Mouse (Mus musculus): ENCODE data around the gene Lrrk1. TPM values are rescaled to one million over a fixed set of nuclear protein-coding genes. Genes with fewer than 3 reads are reported as not detected.

Gene Lrrk1
- total and polyA plus RNA-seq, 2 experiments: 7.4 to 15.0 TPM

GRCm38 (mm10) chr7:66384213-66384612 is 3.9 kb downstream of the Lrrk1 start:
- no peak overlapping the region for H3K27ac ChIP-seq (replicated peaks; ENCODE audit: insufficient read depth, low read depth, low read length)
- peaks cover 4% of the 10 kb centered on the region for H3K4me1 ChIP-seq (ENCODE audit: control insufficient read depth, insufficient read depth, low read length)
- DNase-seq (ENCODE audit: extremely low read depth, low read depth, low spot score): peak; percentile 20
- H3K9ac ChIP-seq (ENCODE audit: low read depth, low read length): no peak overlapping the region
- TF ChIP-seq POLR2A (IDR thresholded peaks at IDR 0.05; ENCODE audit: extremely low read depth, insufficient read depth, low read length): no peak
- no peak for TF ChIP-seq CTCF (IDR thresholded peaks at IDR 0.05; ENCODE audit: low read depth, low read length)
- H3K4me3 ChIP-seq (ENCODE audit: insufficient read depth, low read depth, low read length): no peak overlapping the region
- H3K27me3 ChIP-seq (ENCODE audit: control insufficient read depth, insufficient read depth, low read length): no peaks in the 10 kb centered on the region
- 36% methylated on average over 5 of the region's 5 CpGs for WGBS
- H3K36me3 ChIP-seq (ENCODE audit: control insufficient read depth, insufficient read depth, low read length): peaks cover 5% of the 10 kb centered on the region; the same call in 1 of the 2 replicates
- peaks cover 7% of the 10 kb centered on the region; the same call in 1 of the 2 replicates for H3K79me2 ChIP-seq (ENCODE audit: control insufficient read depth, insufficient read depth, low read length)

GRCm38 (mm10) chr7:66376560-66376959 is 11.6 kb downstream of the Lrrk1 start:
- TF ChIP-seq POLR2A (IDR thresholded peaks at IDR 0.05; ENCODE audit: extremely low read depth, insufficient read depth, low read length) (no peak), CTCF (IDR thresholded peaks at IDR 0.05; ENCODE audit: low read depth, low read length) (no peak)
- H3K27me3 ChIP-seq (ENCODE audit: control insufficient read depth, insufficient read depth, low read length): no peaks in the 10 kb centered on the region
- no peak for DNase-seq (ENCODE audit: extremely low read depth, low read depth, low spot score)
- no peaks in the 10 kb centered on the region; the same call in 1 of the 2 replicates for H3K4me1 ChIP-seq (ENCODE audit: control insufficient read depth, insufficient read depth, low read length)
- H3K27ac ChIP-seq (replicated peaks; ENCODE audit: insufficient read depth, low read depth, low read length): no peak overlapping the region
- peaks cover 9% of the 10 kb centered on the region for H3K36me3 ChIP-seq (ENCODE audit: control insufficient read depth, insufficient read depth, low read length)
- no peak overlapping the region for H3K4me3 ChIP-seq (ENCODE audit: insufficient read depth, low read depth, low read length)
- no peaks in the 10 kb centered on the region for H3K79me2 ChIP-seq (ENCODE audit: control insufficient read depth, insufficient read depth, low read length)
- WGBS: 92% methylated on average over 10 of the region's 10 CpGs
- H3K9ac ChIP-seq (ENCODE audit: low read depth, low read length): no peak overlapping the region

- DNase-seq (ENCODE audit: extremely low read depth, low read depth, low spot score): no peak
- 86% methylated on average over 4 of the region's 4 CpGs for WGBS
- Histone ChIP-seq H3K4me3 (ENCODE audit: insufficient read depth, low read depth, low read length) (no peak overlapping the region), H3K4me1 (ENCODE audit: control insufficient read depth, insufficient read depth, low read length) (peaks cover 3% of the 10 kb centered on the region), H3K27ac (replicated peaks; ENCODE audit: insufficient read depth, low read depth, low read length) (no peak overlapping the region), H3K79me2 (ENCODE audit: control insufficient read depth, insufficient read depth, low read length) (no peaks in the 10 kb centered on the region), H3K27me3 (ENCODE audit: control insufficient read depth, insufficient read depth, low read length) (no peaks in the 10 kb centered on the region), H3K9ac (ENCODE audit: low read depth, low read length) (no peak overlapping the region), H3K36me3 (ENCODE audit: control insufficient read depth, insufficient read depth, low read length) (peaks cover 7% of the 10 kb centered on the region)
- TF ChIP-seq POLR2A (IDR thresholded peaks at IDR 0.05; ENCODE audit: extremely low read depth, insufficient read depth, low read length) (no peak), CTCF (IDR thresholded peaks at IDR 0.05; ENCODE audit: low read depth, low read length) (no peak)
Observed at GRCm38 (mm10) chr7:66375736-66376135, 12.4 kb downstream of the Lrrk1 start.

- no peak for DNase-seq (ENCODE audit: extremely low read depth, low read depth, low spot score)
- WGBS: 88% methylated on average over 3 of the region's 3 CpGs
- no peak for TF ChIP-seq POLR2A (IDR thresholded peaks at IDR 0.05; ENCODE audit: extremely low read depth, insufficient read depth, low read length)
- no peak for TF ChIP-seq CTCF (IDR thresholded peaks at IDR 0.05; ENCODE audit: low read depth, low read length)
- Histone ChIP-seq H3K79me2 (ENCODE audit: control insufficient read depth, insufficient read depth, low read length) (no peaks in the 10 kb centered on the region), H3K9ac (ENCODE audit: low read depth, low read length) (no peak overlapping the region), H3K27me3 (ENCODE audit: control insufficient read depth, insufficient read depth, low read length) (no peaks in the 10 kb centered on the region), H3K27ac (replicated peaks; ENCODE audit: insufficient read depth, low read depth, low read length) (no peak overlapping the region), H3K36me3 (ENCODE audit: control insufficient read depth, insufficient read depth, low read length) (0 out of 2 replicates have a peak, but pooled peaks cover 1% of the 10 kb centered on the region), H3K4me1 (ENCODE audit: control insufficient read depth, insufficient read depth, low read length) (peaks cover 5% of the 10 kb centered on the region), H3K4me3 (ENCODE audit: insufficient read depth, low read depth, low read length) (no peak overlapping the region)
Observed at GRCm38 (mm10) chr7:66373391-66373790, 14.8 kb downstream of the Lrrk1 start.

- Histone ChIP-seq H3K4me3 (ENCODE audit: insufficient read depth, low read depth, low read length) (no peak overlapping the region), H3K27me3 (ENCODE audit: control insufficient read depth, insufficient read depth, low read length) (no peaks in the 10 kb centered on the region), H3K4me1 (ENCODE audit: control insufficient read depth, insufficient read depth, low read length) (peaks cover 5% of the 10 kb centered on the region), H3K79me2 (ENCODE audit: control insufficient read depth, insufficient read depth, low read length) (no peaks in the 10 kb centered on the region), H3K36me3 (ENCODE audit: control insufficient read depth, insufficient read depth, low read length) (no peaks in the 10 kb centered on the region), H3K9ac (ENCODE audit: low read depth, low read length) (no peak overlapping the region), H3K27ac (replicated peaks; ENCODE audit: insufficient read depth, low read depth, low read length) (no peak overlapping the region)
- 24% methylated on average over 6 of the region's 6 CpGs for WGBS
- peak; percentile 57 for DNase-seq (ENCODE audit: extremely low read depth, low read depth, low spot score)
- TF ChIP-seq CTCF (IDR thresholded peaks at IDR 0.05; ENCODE audit: low read depth, low read length) (no peak), POLR2A (IDR thresholded peaks at IDR 0.05; ENCODE audit: extremely low read depth, insufficient read depth, low read length) (no peak)
Observed at GRCm38 (mm10) chr7:66370970-66371369, 17.2 kb downstream of the Lrrk1 start.

- H3K27ac ChIP-seq (replicated peaks; ENCODE audit: insufficient read depth, low read depth, low read length): no peak overlapping the region
- no peak overlapping the region for H3K4me3 ChIP-seq (ENCODE audit: insufficient read depth, low read depth, low read length)
- peaks cover 5% of the 10 kb centered on the region for H3K4me1 ChIP-seq (ENCODE audit: control insufficient read depth, insufficient read depth, low read length)
- no peaks in the 10 kb centered on the region for H3K27me3 ChIP-seq (ENCODE audit: control insufficient read depth, insufficient read depth, low read length)
- DNase-seq (ENCODE audit: extremely low read depth, low read depth, low spot score): no peak
- no peaks in the 10 kb centered on the region for H3K36me3 ChIP-seq (ENCODE audit: control insufficient read depth, insufficient read depth, low read length)
- TF ChIP-seq POLR2A (IDR thresholded peaks at IDR 0.05; ENCODE audit: extremely low read depth, insufficient read depth, low read length): no peak
- TF ChIP-seq CTCF (IDR thresholded peaks at IDR 0.05; ENCODE audit: low read depth, low read length): no peak
- H3K9ac ChIP-seq (ENCODE audit: low read depth, low read length): no peak overlapping the region
- H3K79me2 ChIP-seq (ENCODE audit: control insufficient read depth, insufficient read depth, low read length): no peaks in the 10 kb centered on the region
- WGBS: 77% methylated on average over 5 of the region's 5 CpGs
Observed at GRCm38 (mm10) chr7:66369934-66370445, 18.2 kb downstream of the Lrrk1 start.
